Mouse (Mus musculus): ENCODE data around the gene Slc25a13. TPM values are rescaled to one million over a fixed set of nuclear protein-coding genes. Genes with fewer than 3 reads are reported as not detected.
"Not testable (repeated sequence)": the region's sequence is repeated elsewhere in the genome, so short reads cannot be mapped to it uniquely, and the experiment has no call there.

Gene Slc25a13
- total RNA-seq, 2 experiments from 2014 or later, result 1.6 to 2.1 TPM

- DNase-seq (ENCODE audit: low spot score in 2 of 2), result no peak
- intact Hi-C loops (cut with DNase I), result no loop called here
Observed at GRCm38 (mm10) chr6:6207395-6207794, 9.6 kb downstream of the Slc25a13 start.

- no peak for DNase-seq (ENCODE audit: low spot score in 2 of 2)
- intact Hi-C loops (cut with DNase I), result no loop called here
Observed at GRCm38 (mm10) chr6:6205599-6206165, 11.3 kb downstream of the Slc25a13 start.

GRCm38 (mm10) chr6:6202451-6202850 is 14.5 kb downstream of the Slc25a13 start:
- intact Hi-C loops (cut with DNase I), result no loop called here
- DNase-seq (ENCODE audit: low spot score in 2 of 2), result no peak

GRCm38 (mm10) chr6:6201977-6202376 is 15.0 kb downstream of the Slc25a13 start:
- no peak for DNase-seq (ENCODE audit: low spot score in 2 of 2)
- intact Hi-C loops (cut with DNase I), result no loop called here

- intact Hi-C loops (cut with DNase I), result loop anchor here (5.0 kb wide), 2 partner anchors 87 to 112 kb away; no protein-coding TSS in a partner anchor
- no peak for DNase-seq (ENCODE audit: low spot score in 2 of 2)
Observed at GRCm38 (mm10) chr6:6199138-6199870, 17.7 kb downstream of the Slc25a13 start.

GRCm38 (mm10) chr6:6198056-6198455 is 18.9 kb downstream of the Slc25a13 start:
- intact Hi-C loops (cut with DNase I), result loop anchor here (5.0 kb wide), 2 partner anchors 86 to 111 kb away; no protein-coding TSS in a partner anchor
- DNase-seq (ENCODE audit: low spot score in 2 of 2), result not testable (repeated sequence)

GRCm38 (mm10) chr6:6197339-6197738 is 19.6 kb downstream of the Slc25a13 start:
- intact Hi-C loops (cut with DNase I), result loop anchor here (5.0 kb wide), 2 partner anchors 85 to 110 kb away; no protein-coding TSS in a partner anchor
- no peak for DNase-seq (ENCODE audit: low spot score in 2 of 2)

GRCm38 (mm10) chr6:6196527-6196926 is 20.4 kb downstream of the Slc25a13 start:
- DNase-seq (ENCODE audit: low spot score in 2 of 2), result peak in 1 of 2 experiments; percentile 68
- intact Hi-C loops (cut with DNase I), result loop anchor here (5.0 kb wide), 2 partner anchors 84 to 109 kb away; no protein-coding TSS in a partner anchor

- peak in 1 of 2 experiments; percentile 86 for DNase-seq (ENCODE audit: low spot score in 2 of 2)
- intact Hi-C loops (cut with DNase I), result loop anchor here (2.0 to 5.0 kb wide), 3 partner anchors 83 to 118 kb away; no protein-coding TSS in a partner anchor
Observed at GRCm38 (mm10) chr6:6194831-6195230, 22.1 kb downstream of the Slc25a13 start.

GRCm38 (mm10) chr6:6193906-6194305 is 23.1 kb downstream of the Slc25a13 start:
- intact Hi-C loops (cut with DNase I), result loop anchor here (2.0 kb wide), 1 partner anchor 119 kb away; no protein-coding TSS in a partner anchor
- peak in 1 of 2 experiments; percentile 42 for DNase-seq (ENCODE audit: low spot score in 2 of 2)

GRCm38 (mm10) chr6:6192413-6192812 is 24.6 kb downstream of the Slc25a13 start:
- DNase-seq (ENCODE audit: low spot score in 2 of 2), result no peak
- intact Hi-C loops (cut with DNase I), result no loop called here

- DNase-seq (ENCODE audit: low spot score in 2 of 2), result peak in 1 of 2 experiments; percentile 38
- intact Hi-C loops (cut with DNase I), result no loop called here
Observed at GRCm38 (mm10) chr6:6191596-6192337, 25.2 kb downstream of the Slc25a13 start.

- intact Hi-C loops (cut with DNase I), result no loop called here
- no peak for DNase-seq (ENCODE audit: low spot score in 2 of 2)
Observed at GRCm38 (mm10) chr6:6188970-6189369, 28.0 kb downstream of the Slc25a13 start.

- DNase-seq (ENCODE audit: low spot score in 2 of 2), result no peak
- intact Hi-C loops (cut with DNase I), result no loop called here
Observed at GRCm38 (mm10) chr6:6186468-6186867, 30.5 kb downstream of the Slc25a13 start.

- DNase-seq (ENCODE audit: low spot score in 2 of 2), result no peak
- intact Hi-C loops (cut with DNase I), result no loop called here
Observed at GRCm38 (mm10) chr6:6185735-6186068, 31.3 kb downstream of the Slc25a13 start.

- DNase-seq (ENCODE audit: low spot score in 2 of 2), result no peak
- intact Hi-C loops (cut with DNase I), result no loop called here
Observed at GRCm38 (mm10) chr6:6184921-6185734, 31.8 kb downstream of the Slc25a13 start.

- DNase-seq (ENCODE audit: low spot score in 2 of 2), result no peak
- intact Hi-C loops (cut with DNase I), result no loop called here
Observed at GRCm38 (mm10) chr6:6183601-6184000, 33.4 kb downstream of the Slc25a13 start.

- no peak for DNase-seq (ENCODE audit: low spot score in 2 of 2)
- intact Hi-C loops (cut with DNase I), result no loop called here
Observed at GRCm38 (mm10) chr6:6182191-6182590, 34.8 kb downstream of the Slc25a13 start.

GRCm38 (mm10) chr6:6178341-6178740 is 38.6 kb downstream of the Slc25a13 start:
- DNase-seq (ENCODE audit: low spot score in 2 of 2); intact Hi-C loops (cut with DNase I): not testable (repeated sequence)
